Mouse (Mus musculus) C2C12 (cell line): ENCODE results near the gene Pear1.

Source experiments
- CTCF ChIP-seq: IDR thresholded peaks from one replicate; pipeline ENCODE4 v1.5.1; 2011; ENCODE audit not compliant: control insufficient read depth, insufficient read depth, insufficient read length
- FOSL1 ChIP-seq: IDR thresholded peaks from one replicate; pipeline ENCODE4 v1.8.0; 2011; ENCODE audit warnings: mild to moderate bottlenecking, low read length; ENCODE audit not compliant: poor library complexity, insufficient read depth, severe bottlenecking
- MAX ChIP-seq: IDR thresholded peaks from one replicate; pipeline ENCODE4 v1.6.1; 2011; ENCODE audit warnings: mild to moderate bottlenecking, control low read depth
- MYOD1 ChIP-seq: IDR thresholded peaks from one replicate; pipeline ENCODE4 v1.6.1; 2011; ENCODE audit warnings: low read depth; ENCODE audit not compliant: control insufficient read depth, insufficient read length
- MYOG ChIP-seq: IDR thresholded peaks from one replicate; pipeline ENCODE4 v1.6.1; 2011; ENCODE audit not compliant: control insufficient read depth, insufficient read length; ENCODE audit errors: extremely low read depth
- USF1 ChIP-seq: IDR thresholded peaks from one replicate; pipeline ENCODE4 v1.6.1; 2011; ENCODE audit warnings: low read depth, mild to moderate bottlenecking, control low read depth, moderate library complexity

GRCm38 (mm10) chr3:87766284-87766667 lies 57.8 kb downstream of the Pear1 start:
- no peak for TF ChIP-seq MAX
- TF ChIP-seq MYOG = no peak
- TF ChIP-seq MYOD1 = no peak
- no peak for TF ChIP-seq CTCF
- no peak for TF ChIP-seq USF1
- TF ChIP-seq FOSL1 = no peak
